Mouse (Mus musculus) kidney, adult 2 months (tissue): ENCODE measurements around the gene Ap3d1.

Experiments used
- CTCF ChIP-seq: fragments of 200-500 bp; conservative IDR thresholded peaks from 2 replicates; pipeline ENCODE4 v1.5.1; 2011; ENCODE audit warnings: low read depth, mild to moderate bottlenecking, control low read depth, low read length, moderate library complexity, mixed read lengths; ENCODE audit not compliant: insufficient read depth, insufficient read length
- POLR2A ChIP-seq: fragments of 200-500 bp; IDR thresholded peaks from one replicate; pipeline ENCODE4 v1.6.1; 2011; ENCODE audit warnings: low read depth, low read length, control low read depth

DNA sequence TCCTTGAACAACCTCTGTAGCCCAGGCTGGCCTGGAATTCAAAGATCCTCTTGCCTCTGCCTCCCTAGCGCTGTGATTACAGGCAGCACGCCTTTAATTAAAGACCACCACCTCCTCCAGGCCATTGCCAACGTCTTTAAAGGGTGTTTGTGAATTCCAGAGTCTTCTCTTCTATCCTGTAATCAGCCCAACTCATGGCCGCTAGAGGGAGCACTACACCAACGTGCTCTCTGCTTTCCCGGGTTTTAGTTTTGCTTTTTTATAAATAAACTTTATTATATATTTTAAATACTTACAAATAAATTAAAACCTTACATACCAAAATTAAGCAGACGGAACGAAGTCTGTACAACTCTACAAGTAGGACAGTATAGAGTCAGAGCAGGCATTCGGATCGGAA lies 82.9 kb downstream of the Ap3d1 start:
- peak; percentile 72 for TF ChIP-seq CTCF
- TF ChIP-seq POLR2A, result no peak
